Mouse (Mus musculus): ENCODE data around the gene Dcaf6. TPM values are rescaled to one million over a fixed set of nuclear protein-coding genes. Genes with fewer than 3 reads are reported as not detected.

Dcaf6 gene
- polyA plus RNA-seq, 1 experiment from 2014 or later: 15.9 TPM

DNA sequence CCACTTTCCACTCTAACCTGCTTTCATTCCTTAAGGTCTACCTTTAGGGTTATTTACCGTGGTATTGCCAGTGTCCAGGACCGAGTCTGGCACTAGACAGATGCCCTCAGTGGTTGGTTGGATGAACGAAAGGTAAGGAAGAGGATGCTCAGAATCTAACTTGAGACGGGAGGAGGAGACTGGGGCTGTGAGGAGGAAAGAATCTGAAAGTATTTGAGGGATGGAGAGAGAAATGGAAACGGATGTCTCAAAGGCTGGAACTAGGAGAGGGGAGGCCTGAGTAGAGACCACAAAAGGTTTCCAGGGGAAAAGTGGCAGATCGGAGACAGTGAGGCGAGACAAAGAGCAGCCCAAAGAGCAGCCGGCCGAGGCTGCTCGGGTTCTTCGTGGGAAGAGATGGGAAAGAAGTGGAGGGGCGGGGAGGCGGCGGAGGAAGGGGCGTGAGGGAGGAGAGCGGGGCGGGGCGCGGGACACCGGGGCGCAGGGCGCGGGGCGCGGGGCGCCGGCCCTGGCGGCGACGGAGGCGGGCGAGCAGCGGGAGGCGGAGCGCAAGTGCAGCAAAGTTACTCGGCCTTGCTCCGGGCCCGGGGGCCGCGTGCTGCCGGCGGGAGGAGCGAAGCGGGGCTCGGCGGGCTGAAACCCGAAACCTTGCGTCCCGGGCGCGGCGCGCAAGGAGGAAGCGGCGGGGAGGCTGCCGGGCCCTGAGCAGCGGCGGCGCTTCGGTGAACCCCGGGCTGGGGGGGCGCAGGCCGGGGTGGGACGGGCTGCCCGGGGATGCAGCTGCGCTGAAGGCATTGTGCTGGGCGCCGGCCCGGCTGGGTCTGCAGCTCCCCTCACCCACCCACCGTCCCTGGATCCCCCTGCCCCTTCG, 178.7 kb downstream of the Dcaf6 start:
- no peaks in the 10 kb centered on the region for H3K9me3 ChIP-seq
- ATAC-seq (ENCODE audit: low FRiP score, low read depth): peak; percentile 89
- peak overlapping the region; percentile 76 for H3K4me3 ChIP-seq
- H3K9ac ChIP-seq: peak overlapping the region; percentile 89
- no peaks in the 10 kb centered on the region for H3K27me3 ChIP-seq
- H3K36me3 ChIP-seq: no peaks in the 10 kb centered on the region
- H3K4me1 ChIP-seq: peaks cover 35% of the 10 kb centered on the region
- under 1% methylated on average over 55 of the region's 71 CpGs for whole genome bisulfite sequencing
- peak overlapping the region; percentile 93 for H3K27ac ChIP-seq
- peak overlapping the region; percentile 91 for H3K4me2 ChIP-seq (replicated peaks)

DNA sequence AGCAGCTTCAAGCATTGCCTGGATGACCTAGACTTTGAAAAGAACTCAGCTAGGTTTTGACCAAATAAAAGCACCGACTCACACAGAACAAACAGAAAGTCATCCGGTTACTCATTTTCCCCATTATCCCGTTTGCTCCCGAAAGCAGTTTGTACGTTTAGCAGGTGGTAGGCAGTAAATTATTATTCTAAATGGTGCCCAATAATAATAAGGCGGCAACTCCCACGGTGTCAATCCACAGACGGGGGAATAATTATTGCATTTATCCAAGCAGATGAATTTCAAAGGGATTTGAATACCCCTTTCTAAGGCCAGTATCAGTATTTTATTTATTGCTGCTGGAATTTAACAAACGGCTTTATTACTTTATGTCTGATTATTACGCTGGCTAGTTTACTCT, 179.5 kb downstream of the Dcaf6 start:
- Histone ChIP-seq H3K36me3 (no peaks in the 10 kb centered on the region), H3K4me3 (peak overlapping the region; percentile 76), H3K9ac (peak overlapping the region; percentile 89; the same call in 1 of the 2 replicates), H3K9me3 (no peaks in the 10 kb centered on the region), H3K27ac (peak overlapping the region; percentile 93; the same call in 1 of the 2 replicates), H3K4me1 (peaks cover 32% of the 10 kb centered on the region), H3K27me3 (no peaks in the 10 kb centered on the region), H3K4me2 (replicated peaks) (peak overlapping the region; percentile 91)
- 30% methylated on average over 10 of the region's 10 CpGs for WGBS
- ATAC-seq (ENCODE audit: low FRiP score, low read depth): no peak

Other genes with a start within 250 kb of the Dcaf6 start
- 97.3 and 107 TPM in 2 replicates for gene Tiprl, start 223.5 kb downstream of the Dcaf6 start, polyA plus RNA-seq (2015; fragmentation: Nextera tagmentation; extraction: Ambion mirVana)
- gene Gpr161, start 164.7 kb downstream of the Dcaf6 start, polyA plus RNA-seq (2015; fragmentation: Nextera tagmentation; extraction: Ambion mirVana): 1.8 TPM in 2 replicates
- 139 and 149 TPM in 2 replicates for gene Mpc2, start 162 bp upstream of the Dcaf6 start, polyA plus RNA-seq (2015; fragmentation: Nextera tagmentation; extraction: Ambion mirVana)
- gene Adcy10, start 24.7 kb upstream of the Dcaf6 start, polyA plus RNA-seq (2015; fragmentation: Nextera tagmentation; extraction: Ambion mirVana): 0.18 TPM in 1 of 2 replicates, not detected in the other
- 196 TPM in 2 replicates for gene Mpzl1, start 174.1 kb upstream of the Dcaf6 start, polyA plus RNA-seq (2015; fragmentation: Nextera tagmentation; extraction: Ambion mirVana)
- gene Rcsd1, start 249.3 kb upstream of the Dcaf6 start, polyA plus RNA-seq (2015; fragmentation: Nextera tagmentation; extraction: Ambion mirVana): 16.2 and 16.3 TPM in 2 replicates

All from limb, embryonic 13.5 days (tissue).